Mouse (Mus musculus) liver, embryonic 14.5 days (tissue): ENCODE data around the gene Rab3d. TPM values are rescaled to one million over a fixed set of nuclear protein-coding genes. Genes with fewer than 3 reads are reported as not detected.

Source experiments
- ATAC-seq: fragments of 200-750 bp; cut with Nextera tagmentation; 2 replicates; pipeline ENCODE4 v1.8.0; 2017; ENCODE audit warnings: moderate number of reproducible peaks, mild to moderate bottlenecking, moderate library complexity; ENCODE audit not compliant: insufficient read depth
- DNase-seq, 3 experiments: peaks; one replicate each; pipeline ENCODE4 v3.0.0-alpha.2; 2012 to 2013; ENCODE audit warnings: low read depth in 3 of 3, low spot score in 3 of 3
- H3K27ac ChIP-seq: fragments of 300-500 bp; sonication (generic); 2 replicates; pipeline ENCODE4 v1.5.1; 2014; ENCODE audit warnings: moderate library complexity, mild to moderate bottlenecking, control low read depth, inconsistent platforms
- H3K27me3 ChIP-seq: fragments of 300-500 bp; sonication (generic); 2 replicates; pipeline ENCODE4 v1.6.1; 2014; ENCODE audit warnings: mild to moderate bottlenecking, low read length, moderate library complexity; ENCODE audit not compliant: control insufficient read depth, insufficient read depth
- H3K36me3 ChIP-seq: fragments of 300-500 bp; sonication (generic); replicated peaks from 2 replicates; pipeline ENCODE4 v1.6.1; 2014; ENCODE audit warnings: low read depth; ENCODE audit not compliant: control insufficient read depth, insufficient read depth
- H3K4me1 ChIP-seq, 2 experiments: fragments of 200-500 bp in 1 of 2; fragments of 300-500 bp in 1 of 2; sonication (generic) in 1 of 2; replicated peaks; 2 replicates each; pipeline ENCODE4 v1.6.1; 2012 to 2014; ENCODE audit warnings: antibody characterized with exemption in 1 of 2, inconsistent platforms in 1 of 2, low read length in 1 of 2; ENCODE audit not compliant: control insufficient read depth in 2 of 2, insufficient read depth in 2 of 2
- H3K4me2 ChIP-seq: fragments of 300-500 bp; sonication (generic); 2 replicates; pipeline ENCODE4 v1.6.1; 2014; ENCODE audit warnings: low read depth, mild to moderate bottlenecking, control low read depth, moderate library complexity
- H3K4me3 ChIP-seq, 2 experiments: fragments of 200-500 bp in 1 of 2; fragments of 300-500 bp in 1 of 2; sonication (generic) in 1 of 2; 2 replicates each; pipeline ENCODE4 v1.5.1; 2012 to 2014; ENCODE audit warnings: low read depth in 2 of 2, low read length in 2 of 2, mild to moderate bottlenecking in 2 of 2, control low read depth in 1 of 2, inconsistent platforms in 1 of 2, moderate library complexity in 1 of 2; ENCODE audit not compliant: insufficient read depth in 1 of 2
- H3K9ac ChIP-seq: fragments of 300-500 bp; sonication (generic); replicated peaks from 2 replicates; pipeline ENCODE4 v1.6.1; 2014; ENCODE audit warnings: mild to moderate bottlenecking, control low read depth, moderate library complexity
- H3K9me3 ChIP-seq: fragments of 300-500 bp; sonication (generic); 2 replicates; pipeline ENCODE4 v1.6.1; 2016; ENCODE audit warnings: low read length, mixed read lengths; ENCODE audit not compliant: control insufficient read depth
- CTCF ChIP-seq: IDR thresholded peaks from 2 replicates; pipeline ENCODE4 v1.5.1; 2016; ENCODE audit warnings: antibody characterized with exemption, low read depth, control low read depth
- EP300 ChIP-seq: IDR thresholded peaks from 2 replicates; pipeline ENCODE4 v1.6.1; 2016; ENCODE audit warnings: antibody characterized with exemption, low read depth
- WGBS: fragments of 180-500 bp; shearing (Covaris S2); extraction: QIAGEN DNeasy Blood & Tissue Kit; methylation state at CpG from one replicate; pipeline ENCODE4 v1.1.7; 2014; ENCODE audit not compliant: insufficient replicate concordance; 5-methylcytosine and 5-hydroxymethylcytosine counted together
- polyA plus RNA-seq, 2 experiments: library from polyadenylated mRNA; depleted of rRNA in 1 of 2; stranded (reverse) in 1 of 2; unstranded in 1 of 2; fragments of >200 nt; fragmentation: Nextera tagmentation in 1 of 2; extraction: Ambion mirVana in 1 of 2; gene quantifications; 2 replicates each; pipeline versions ENCODE4 v1.2.1 to v1.2.3; 2012 to 2014

The Rab3d gene
- polyA plus RNA-seq, 2 experiments = 6.4 to 6.7 TPM

- peak; percentile 44 to 61 (median 57) for DNase-seq
- TF ChIP-seq CTCF (no peak), EP300 (no peak)
- Histone ChIP-seq H3K4me2 (no peak overlapping the region), H3K36me3 (no peaks in the 10 kb centered on the region), H3K4me1 (peaks cover 8 to 20% of the 10 kb centered on the region in 2 experiments), H3K9ac (no peak overlapping the region), H3K27ac (no peak overlapping the region; the same call in 1 of the 2 replicates), H3K9me3 (no peaks in the 10 kb centered on the region), H3K4me3 (no peak overlapping the region), H3K27me3 (no peaks in the 10 kb centered on the region)
- peak; percentile 55 for ATAC-seq
- 34% methylated on average over 6 of the region's 6 CpGs for WGBS
These were observed 6.1 kb upstream of the Rab3d start for GRCm38 (mm10) chr9:21924099-21924493.

GRCm38 (mm10) chr9:21923490-21924098 lies 5.6 kb upstream of the Rab3d start:
- 26% methylated on average over 3 of the region's 3 CpGs for WGBS
- Histone ChIP-seq H3K9ac (no peak overlapping the region), H3K9me3 (no peaks in the 10 kb centered on the region), H3K4me1 (peaks cover 8 to 21% of the 10 kb centered on the region in 2 experiments), H3K27ac (no peak overlapping the region), H3K4me2 (no peak overlapping the region), H3K27me3 (no peaks in the 10 kb centered on the region), H3K36me3 (no peaks in the 10 kb centered on the region), H3K4me3 (no peak overlapping the region)
- no peak for DNase-seq
- ATAC-seq = no peak
- TF ChIP-seq EP300 (no peak), CTCF (no peak)

GRCm38 (mm10) chr9:21923036-21923435 lies 5.0 kb upstream of the Rab3d start:
- Histone ChIP-seq H3K4me1 (peaks cover 8 to 25% of the 10 kb centered on the region in 2 experiments), H3K9ac (no peak overlapping the region), H3K36me3 (no peaks in the 10 kb centered on the region), H3K27me3 (no peaks in the 10 kb centered on the region), H3K4me2 (no peak overlapping the region), H3K27ac (no peak overlapping the region), H3K9me3 (no peaks in the 10 kb centered on the region), H3K4me3 (no peak overlapping the region)
- no peak for TF ChIP-seq CTCF
- DNase-seq (no peak), ATAC-seq (no peak)
- WGBS = 64% methylated on average over 4 of the region's 4 CpGs

GRCm38 (mm10) chr9:21918692-21919384 lies 846 bp upstream of the Rab3d start:
- 25% methylated on average over 5 of the region's 5 CpGs for WGBS
- peaks cover 2% of the 10 kb centered on the region; the same call in 1 of the 2 replicates for H3K27me3 ChIP-seq
- no peak overlapping the region for H3K9ac ChIP-seq
- no peak overlapping the region for H3K4me3 ChIP-seq
- no peaks in the 10 kb centered on the region for H3K9me3 ChIP-seq
- H3K27ac ChIP-seq = no peak overlapping the region
- no peak overlapping the region; the same call in 1 of the 2 replicates for H3K4me2 ChIP-seq
- ATAC-seq (no peak), DNase-seq (no peak)
- peaks cover 8 to 11% of the 10 kb centered on the region in 2 experiments for H3K4me1 ChIP-seq
- H3K36me3 ChIP-seq = no peaks in the 10 kb centered on the region
- TF ChIP-seq EP300 (no peak), CTCF (no peak)

- DNase-seq = no peak
- Histone ChIP-seq H3K4me2 (peak overlapping the region; percentile 84), H3K27ac (no peak overlapping the region), H3K4me3 (peak overlapping the region; percentile 58 to 59), H3K27me3 (peaks cover 2% of the 10 kb centered on the region; the same call in 1 of the 2 replicates), H3K9me3 (no peaks in the 10 kb centered on the region), H3K9ac (peak overlapping the region; percentile 58), H3K36me3 (no peaks in the 10 kb centered on the region), H3K4me1 (peaks cover 4 to 5% of the 10 kb centered on the region in 2 experiments; a peak in 2 of 4 replicates)
- TF ChIP-seq EP300 (no peak), CTCF (no peak)
- peak; percentile 30; the same call in 1 of the 2 replicates for ATAC-seq
- 1% methylated on average over 35 of the region's 35 CpGs for WGBS
These were observed 428 bp downstream of the Rab3d start for GRCm38 (mm10) chr9:21917493-21918034.
